Mouse (Mus musculus): ENCODE measurements at regions not wholly inside any gene's neighbourhood (a gene's known extent, or its start where the extent isn't known, plus 50 kb on each side); places are given as distances from the start of the nearest gene placed in this dataset.

DNA sequence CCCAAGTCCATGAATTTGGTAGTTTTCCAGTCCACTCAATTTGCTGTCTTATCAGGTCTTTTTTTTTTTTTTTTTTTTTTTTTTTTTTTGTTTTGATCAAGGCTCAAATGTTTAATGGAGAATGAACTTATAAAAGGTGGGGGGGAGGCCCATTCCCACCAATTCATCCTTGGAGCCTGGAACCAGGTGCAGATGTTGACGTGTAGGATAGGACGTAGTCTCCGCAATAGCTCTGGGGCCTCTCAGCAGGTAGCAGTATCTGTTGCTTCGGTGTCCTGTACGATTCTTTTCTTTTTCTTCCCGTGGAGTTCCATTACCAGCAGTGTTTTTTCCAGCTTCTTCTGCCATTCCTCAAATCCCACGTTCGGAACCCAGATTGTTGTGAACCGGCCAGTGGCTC is 1296.3 kb upstream of the Ppp6c start:
- Histone ChIP-seq H3K27ac (no peak overlapping the region), H3K9me3 (no peaks in the 10 kb centered on the region), H3K4me1 (no peaks in the 10 kb centered on the region), H3K4me2 (no peak overlapping the region), H3K27me3 (replicated peaks) (no peaks in the 10 kb centered on the region), H3K4me3 (no peak overlapping the region), H3K9ac (no peak overlapping the region), H3K36me3 (replicated peaks) (no peaks in the 10 kb centered on the region)
- WGBS, result 90% methylated on average over 9 of the region's 9 CpGs
- ATAC-seq (replicated peaks), result no peak

GRCm38 (mm10) chr2:40510594-40511304 is 1284.5 kb upstream of the Ppp6c start:
- no peaks in the 10 kb centered on the region for H3K4me1 ChIP-seq
- H3K27ac ChIP-seq, result no peak overlapping the region
- no peaks in the 10 kb centered on the region for H3K27me3 ChIP-seq (replicated peaks)
- no peak overlapping the region for H3K4me3 ChIP-seq
- ATAC-seq (replicated peaks), result 0 out of 2 replicates have a peak, but pooled peaks have one; percentile 48
- no peaks in the 10 kb centered on the region for H3K9me3 ChIP-seq
- 37% methylated on average over 3 of the region's 3 CpGs for WGBS
- no peaks in the 10 kb centered on the region for H3K36me3 ChIP-seq (replicated peaks)
- no peak overlapping the region for H3K4me2 ChIP-seq
- no peak overlapping the region for H3K9ac ChIP-seq

- H3K9me3 ChIP-seq, result no peaks in the 10 kb centered on the region
- H3K27me3 ChIP-seq (replicated peaks), result no peaks in the 10 kb centered on the region
- WGBS, result 29% methylated on average over 2 of the region's 2 CpGs
- no peak overlapping the region for H3K4me2 ChIP-seq
- H3K4me1 ChIP-seq, result 0 out of 2 replicates have a peak, but pooled peaks cover 3% of the 10 kb centered on the region
- H3K27ac ChIP-seq, result peak overlapping the region; percentile 55; the same call in 1 of the 2 replicates
- no peak overlapping the region for H3K4me3 ChIP-seq
- ATAC-seq (replicated peaks), result peak; percentile 75
- H3K36me3 ChIP-seq (replicated peaks), result no peaks in the 10 kb centered on the region
- no peak overlapping the region for H3K9ac ChIP-seq
These were observed 1252.8 kb upstream of the Ppp6c start for GRCm38 (mm10) chr2:40478747-40479662.

DNA sequence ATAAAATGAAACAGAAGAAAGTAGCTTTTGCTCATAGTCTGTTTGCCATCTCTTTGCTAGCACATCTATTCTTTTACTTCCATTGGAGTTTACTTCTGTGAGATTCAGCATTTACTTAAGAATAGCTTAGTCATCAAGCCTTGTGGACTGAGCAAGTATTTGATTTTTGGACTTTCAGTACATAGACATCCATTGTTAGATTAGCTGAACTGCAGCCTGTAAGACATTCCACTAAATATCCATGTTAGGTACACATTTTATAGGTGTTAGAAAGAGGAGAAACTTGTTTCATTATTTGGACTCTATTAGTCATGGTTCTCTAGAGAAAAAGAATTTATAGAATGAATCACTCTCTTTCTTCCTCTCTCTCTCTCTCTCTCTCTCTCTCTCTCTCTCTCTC is 1251.2 kb upstream of the Ppp6c start:
- Histone ChIP-seq H3K4me2 (no peak overlapping the region), H3K27me3 (replicated peaks) (no peaks in the 10 kb centered on the region), H3K27ac (no peak overlapping the region), H3K4me3 (no peak overlapping the region), H3K9ac (no peak overlapping the region), H3K4me1 (0 out of 2 replicates have a peak, but pooled peaks cover 3% of the 10 kb centered on the region), H3K36me3 (replicated peaks) (no peaks in the 10 kb centered on the region), H3K9me3 (no peaks in the 10 kb centered on the region)
- ATAC-seq (replicated peaks), result no peak

DNA sequence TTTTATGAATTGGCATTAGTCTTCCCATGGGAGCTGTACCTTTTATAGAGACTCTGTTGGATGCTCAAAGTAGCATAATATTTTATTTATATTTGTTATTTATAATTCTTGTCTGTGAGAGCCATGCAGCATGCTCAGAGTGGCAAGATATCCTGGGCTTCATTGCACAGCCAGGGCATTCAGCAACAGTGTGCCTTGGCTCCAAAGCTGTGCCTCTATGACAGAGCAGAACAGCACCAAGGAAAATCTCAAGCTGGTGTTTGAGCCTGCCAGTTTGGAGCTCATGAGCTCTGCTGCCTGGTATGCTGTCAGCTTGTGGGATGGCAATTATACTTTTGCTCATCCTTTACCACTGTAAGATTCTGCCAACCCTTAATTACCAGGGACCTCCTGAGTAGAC is 1230.1 kb upstream of the Ppp6c start:
- no peak overlapping the region for H3K4me2 ChIP-seq
- H3K27me3 ChIP-seq (replicated peaks), result no peaks in the 10 kb centered on the region
- H3K27ac ChIP-seq, result no peak overlapping the region
- no peak overlapping the region for H3K9ac ChIP-seq
- H3K4me1 ChIP-seq, result no peaks in the 10 kb centered on the region
- no peaks in the 10 kb centered on the region for H3K36me3 ChIP-seq (replicated peaks)
- H3K9me3 ChIP-seq, result no peaks in the 10 kb centered on the region
- ATAC-seq (replicated peaks), result no peak
- H3K4me3 ChIP-seq, result no peak overlapping the region

DNA sequence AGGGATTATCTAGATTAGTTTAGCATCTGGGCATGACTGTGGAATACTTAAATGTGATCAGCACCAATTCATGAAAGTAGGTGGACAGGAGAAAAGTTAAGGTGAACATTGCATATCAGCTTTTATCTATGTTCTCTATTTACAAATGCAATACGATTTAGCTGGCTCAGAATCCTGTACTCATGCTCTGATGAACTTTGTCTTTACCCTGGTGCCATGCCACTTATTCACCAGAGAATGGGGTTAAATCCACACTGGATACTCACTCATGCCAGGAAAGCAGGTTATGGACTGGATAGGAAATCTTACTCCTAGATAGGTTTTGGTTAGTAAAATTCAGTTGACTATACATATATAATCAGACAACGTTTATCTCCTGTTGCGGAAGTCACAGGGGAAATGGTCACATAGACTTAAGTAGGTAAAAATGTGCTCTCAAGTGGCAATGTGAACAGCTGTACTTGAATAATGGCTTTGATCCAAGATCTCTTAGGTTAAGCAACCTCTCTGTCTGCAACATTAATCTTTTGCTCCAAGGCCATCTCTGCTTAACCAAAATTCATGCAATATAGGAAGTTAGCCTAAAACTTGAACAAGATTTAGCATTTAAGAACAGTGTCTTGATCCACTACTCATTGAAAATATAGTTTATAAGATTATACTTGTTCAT is 1206.7 kb upstream of the Ppp6c start:
- Histone ChIP-seq H3K36me3 (replicated peaks) (no peaks in the 10 kb centered on the region), H3K27ac (no peak overlapping the region), H3K9ac (no peak overlapping the region), H3K4me3 (no peak overlapping the region), H3K4me1 (no peaks in the 10 kb centered on the region), H3K9me3 (no peaks in the 10 kb centered on the region), H3K4me2 (no peak overlapping the region), H3K27me3 (replicated peaks) (no peaks in the 10 kb centered on the region)
- WGBS, result 94% methylated on average over 3 of the region's 3 CpGs
- ATAC-seq (replicated peaks), result no peak

GRCm38 (mm10) chr2:40431335-40431734 is 1205.1 kb upstream of the Ppp6c start:
- no peak overlapping the region for H3K27ac ChIP-seq
- H3K9ac ChIP-seq, result no peak overlapping the region
- H3K9me3 ChIP-seq, result no peaks in the 10 kb centered on the region
- peak; percentile 69; the same call in 1 of the 2 replicates for ATAC-seq (replicated peaks)
- H3K4me1 ChIP-seq, result no peaks in the 10 kb centered on the region
- H3K4me2 ChIP-seq, result no peak overlapping the region
- 35% methylated on average over 2 of the region's 2 CpGs for WGBS
- no peaks in the 10 kb centered on the region for H3K36me3 ChIP-seq (replicated peaks)
- H3K27me3 ChIP-seq (replicated peaks), result no peaks in the 10 kb centered on the region
- H3K4me3 ChIP-seq, result no peak overlapping the region

- Histone ChIP-seq H3K36me3 (replicated peaks) (no peaks in the 10 kb centered on the region), H3K4me1 (no peaks in the 10 kb centered on the region), H3K27ac (no peak overlapping the region), H3K4me2 (no peak overlapping the region), H3K9me3 (no peaks in the 10 kb centered on the region), H3K9ac (no peak overlapping the region), H3K27me3 (replicated peaks) (no peaks in the 10 kb centered on the region), H3K4me3 (no peak overlapping the region)
- ATAC-seq (replicated peaks), result no peak
- WGBS, result 86% methylated on average over 2 of the region's 2 CpGs
These were observed 1176.2 kb upstream of the Ppp6c start for GRCm38 (mm10) chr2:40402418-40402817.
